Mouse (Mus musculus) small intestine, adult 2 months (tissue): ENCODE measurements at regions not wholly inside any gene's neighbourhood (a gene's known extent, or its start where the extent isn't known, plus 50 kb on each side); places are given as distances from the start of the nearest gene placed in this dataset.

Experiments
- H3K27ac ChIP-seq: fragments of 200-500 bp; 2 replicates; pipeline ENCODE4 v1.5.1; 2012; ENCODE audit warnings: low read depth, low read length, control low read depth, inconsistent platforms; ENCODE audit not compliant: insufficient read depth
- H3K27me3 ChIP-seq: fragments of 200-500 bp; 2 replicates; pipeline ENCODE4 v1.6.1; 2012; ENCODE audit warnings: mild to moderate bottlenecking, moderate library complexity, low read length, inconsistent platforms; ENCODE audit not compliant: control insufficient read depth, insufficient read depth
- H3K36me3 ChIP-seq: fragments of 200-500 bp; 2 replicates; pipeline ENCODE4 v1.6.1; 2012; ENCODE audit warnings: mild to moderate bottlenecking, low read length, control low read depth, inconsistent platforms; ENCODE audit not compliant: control insufficient read depth, insufficient read depth
- H3K4me1 ChIP-seq: fragments of 200-500 bp; 2 replicates; pipeline ENCODE4 v1.6.1; 2012; ENCODE audit warnings: low read length, inconsistent platforms, mixed read lengths; ENCODE audit not compliant: control insufficient read depth, insufficient read depth, insufficient read length
- H3K4me3 ChIP-seq: fragments of 200-500 bp; 2 replicates; pipeline ENCODE4 v1.5.1; 2012; ENCODE audit warnings: low read depth, mild to moderate bottlenecking, control low read depth, inconsistent platforms, low read length, moderate library complexity
- CTCF ChIP-seq: fragments of 200-500 bp; IDR thresholded peaks from 2 replicates; pipeline ENCODE4 v1.5.1; 2012; ENCODE audit warnings: low read depth, mild to moderate bottlenecking, control low read depth, inconsistent platforms, low read length, moderate library complexity, mixed read lengths; ENCODE audit not compliant: insufficient replicate concordance, insufficient read length; ENCODE audit errors: extremely low read depth
- POLR2A ChIP-seq: fragments of 200-500 bp; IDR thresholded peaks from 2 replicates; pipeline ENCODE4 v1.6.1; 2012; ENCODE audit warnings: low read depth, mild to moderate bottlenecking, control low read depth, inconsistent platforms, low read length, moderate library complexity
- WGBS: fragments of 180-500 bp; shearing (Covaris S2); methylation state at CpG from one replicate; pipeline ENCODE4 v1.1.7; 2018; 5-methylcytosine and 5-hydroxymethylcytosine counted together

DNA sequence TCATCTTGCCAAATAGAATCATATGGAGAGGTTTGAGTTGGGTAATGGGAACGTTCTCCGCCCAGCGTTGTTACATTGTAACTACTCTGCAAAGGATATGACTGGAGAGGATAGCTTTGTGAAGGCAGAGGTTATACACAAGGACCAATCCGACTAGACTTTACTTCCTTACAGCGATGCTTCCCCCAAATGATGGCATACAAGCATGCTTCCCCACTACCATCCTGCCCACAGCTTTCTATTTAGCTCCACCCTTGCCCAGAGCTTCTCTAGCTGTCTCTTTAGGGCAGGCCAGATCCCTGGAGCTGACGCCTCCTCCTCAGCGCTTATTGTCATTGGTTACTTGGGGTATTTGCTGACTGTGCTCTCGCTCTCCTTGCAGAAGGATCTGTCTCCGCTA, 130.1 kb upstream of the Zfp703 start:
- 92% methylated on average over 9 of the region's 9 CpGs for WGBS
- Histone ChIP-seq H3K27me3 (no peaks in the 10 kb centered on the region), H3K4me1 (peaks cover 13% of the 10 kb centered on the region), H3K36me3 (no peaks in the 10 kb centered on the region), H3K4me3 (no peak overlapping the region), H3K27ac (no peak overlapping the region)
- TF ChIP-seq CTCF = no peak

DNA sequence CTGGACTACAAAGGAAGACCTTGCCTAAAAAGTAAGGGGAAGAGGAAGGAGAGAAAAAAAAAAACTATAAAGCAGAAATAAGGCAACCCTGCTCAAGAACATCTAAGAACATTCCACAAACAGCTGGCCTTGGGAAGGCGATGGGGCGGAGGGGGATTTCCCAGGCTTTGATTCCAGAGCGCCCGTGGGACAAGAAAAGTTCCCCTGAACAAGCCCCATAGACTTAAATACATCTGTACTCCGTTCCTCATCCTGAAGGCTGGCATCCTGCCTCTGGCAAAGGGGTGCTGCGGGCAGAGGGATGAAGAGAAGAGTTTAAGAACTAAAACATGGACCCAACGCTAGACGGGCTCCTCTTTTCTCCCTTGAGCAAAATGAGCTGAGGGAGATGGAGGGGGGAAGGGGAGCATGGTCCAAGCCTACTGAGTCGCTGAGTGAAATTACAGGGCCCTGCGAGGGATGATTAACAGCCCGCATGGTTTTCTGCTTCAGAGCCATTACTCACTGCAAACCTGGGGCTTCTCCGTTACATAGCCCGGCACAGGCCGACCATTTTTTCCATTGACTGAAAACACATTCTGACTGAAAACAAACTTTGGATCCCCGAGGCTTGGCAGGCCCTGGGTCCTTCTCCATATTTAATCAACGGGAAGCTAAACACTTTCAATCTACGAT, 128.9 kb upstream of the Zfp703 start:
- H3K27ac ChIP-seq = no peak overlapping the region
- WGBS = 79% methylated on average over 17 of the region's 17 CpGs

DNA sequence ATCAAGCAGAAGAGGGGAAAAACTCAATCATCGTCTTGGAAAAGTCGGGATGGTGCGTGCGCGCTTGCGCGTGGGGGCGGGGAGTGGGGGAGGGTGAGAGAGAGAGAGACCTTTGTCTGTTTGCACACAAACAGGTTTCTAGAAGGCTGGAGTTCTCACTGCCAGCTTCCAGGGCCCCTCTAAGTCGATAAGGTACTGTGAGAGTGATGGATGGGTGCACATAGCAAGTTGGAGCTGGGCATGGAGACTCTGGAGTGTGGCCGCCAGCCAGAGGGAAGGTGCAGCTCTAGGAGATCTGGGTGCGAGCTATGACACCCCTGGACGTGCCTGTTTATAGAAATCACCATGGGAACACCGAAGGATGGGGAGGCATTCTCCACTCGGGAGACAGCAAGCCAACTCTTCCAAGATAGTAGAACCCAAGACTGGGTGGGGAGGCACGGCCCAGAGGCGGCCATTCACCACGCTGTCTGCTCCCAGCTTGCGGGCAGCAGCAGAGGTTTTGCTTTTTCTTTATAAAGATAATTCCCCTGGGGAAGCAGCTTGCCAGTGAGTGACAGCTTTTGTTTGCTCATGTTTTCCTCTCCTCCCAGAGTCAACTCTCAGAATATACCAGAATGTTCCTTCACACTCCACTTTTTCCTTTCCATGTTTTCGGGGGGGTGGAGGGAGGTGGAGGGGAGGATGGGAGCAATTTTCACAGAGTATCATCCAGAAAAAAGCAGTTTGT, 128.0 kb upstream of the Zfp703 start:
- Histone ChIP-seq H3K4me1 (peaks cover 15% of the 10 kb centered on the region), H3K27ac (peak overlapping the region; percentile 35; the same call in 1 of the 2 replicates), H3K4me3 (no peak overlapping the region), H3K36me3 (no peaks in the 10 kb centered on the region), H3K27me3 (no peaks in the 10 kb centered on the region)
- TF ChIP-seq CTCF = no peak
- 72% methylated on average over 19 of the region's 19 CpGs for WGBS

More for the DNA sequence above, 128.9 kb upstream of the Zfp703 start:
- peaks cover 13% of the 10 kb centered on the region for H3K4me1 ChIP-seq
- no peak for TF ChIP-seq POLR2A
- no peak for TF ChIP-seq CTCF
- H3K36me3 ChIP-seq = no peaks in the 10 kb centered on the region
- H3K27me3 ChIP-seq = no peaks in the 10 kb centered on the region
- no peak overlapping the region for H3K4me3 ChIP-seq

- no peaks in the 10 kb centered on the region; the same call in 1 of the 2 replicates for H3K27me3 ChIP-seq
- no peak for TF ChIP-seq CTCF
- TF ChIP-seq POLR2A = no peak
- no peaks in the 10 kb centered on the region for H3K36me3 ChIP-seq
- H3K4me3 ChIP-seq = no peak overlapping the region
- WGBS = 83% methylated on average over 18 of the region's 18 CpGs
- no peak overlapping the region for H3K27ac ChIP-seq
- H3K4me1 ChIP-seq = peaks cover 16% of the 10 kb centered on the region
These were observed 125.0 kb upstream of the Zfp703 start for GRCm38 (mm10) chr8:26851871-26852800.

DNA sequence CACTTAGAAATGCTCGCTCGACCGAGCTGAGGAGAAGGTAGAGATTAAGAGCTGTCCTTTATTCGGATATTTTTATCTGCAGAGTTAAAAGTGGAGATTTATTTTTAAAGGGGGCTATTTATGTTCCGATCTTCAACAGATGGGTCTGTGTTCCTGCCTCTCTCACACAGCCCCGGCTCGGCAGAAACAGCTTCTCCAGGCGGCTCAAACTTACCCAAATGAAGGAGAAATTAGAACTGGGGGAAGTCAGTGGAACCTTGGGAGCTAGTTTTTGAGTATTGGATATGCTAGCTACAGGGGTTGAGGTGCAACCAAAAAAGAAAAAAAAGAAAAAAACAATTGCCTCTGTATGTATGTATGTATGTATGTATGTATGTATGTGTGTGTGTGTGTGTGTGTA, 124.2 kb upstream of the Zfp703 start:
- Histone ChIP-seq H3K36me3 (no peaks in the 10 kb centered on the region), H3K27me3 (no peaks in the 10 kb centered on the region; the same call in 1 of the 2 replicates), H3K27ac (no peak overlapping the region), H3K4me1 (peaks cover 16% of the 10 kb centered on the region), H3K4me3 (no peak overlapping the region)
- 87% methylated on average over 8 of the region's 8 CpGs for WGBS
- TF ChIP-seq CTCF (no peak), POLR2A (no peak)

DNA sequence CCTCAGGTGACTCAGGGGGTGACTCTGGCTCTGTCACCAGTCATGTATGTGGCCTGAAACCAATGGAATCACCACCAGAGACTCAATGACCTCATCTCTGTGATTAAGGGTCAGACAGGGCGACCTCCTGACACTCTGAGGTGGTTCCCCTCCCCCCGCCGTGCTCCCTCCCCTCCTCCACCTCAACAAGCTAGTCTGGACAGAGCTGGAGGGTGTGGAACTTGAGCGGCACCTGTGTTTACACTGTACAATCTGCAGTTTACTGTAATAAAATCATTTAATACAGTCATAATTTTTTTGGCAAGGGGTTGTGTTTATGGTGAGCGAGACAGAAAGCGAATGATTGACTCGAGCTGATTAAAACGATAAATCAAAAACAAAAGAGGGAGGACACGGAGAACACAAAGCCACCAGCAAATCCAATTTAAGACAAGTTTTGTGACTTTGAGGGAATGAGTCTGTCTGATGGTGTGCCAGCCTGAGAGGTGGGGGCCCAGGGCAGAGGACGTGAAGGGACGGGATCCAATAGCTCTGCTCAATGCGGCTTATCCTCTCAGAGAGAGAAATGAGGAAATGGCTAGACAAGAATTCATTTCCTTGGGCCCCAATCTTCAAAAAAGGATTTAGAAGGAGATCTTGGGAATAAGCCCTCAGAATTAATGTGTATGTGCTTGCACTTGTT, 122.4 kb upstream of the Zfp703 start:
- TF ChIP-seq CTCF = no peak
- TF ChIP-seq POLR2A = no peak
- 25% methylated on average over 12 of the region's 12 CpGs for WGBS
- Histone ChIP-seq H3K4me1 (peaks cover 14% of the 10 kb centered on the region), H3K27ac (peak overlapping the region; percentile 49; the same call in 1 of the 2 replicates), H3K27me3 (no peaks in the 10 kb centered on the region; the same call in 1 of the 2 replicates), H3K36me3 (no peaks in the 10 kb centered on the region), H3K4me3 (no peak overlapping the region)
